Mouse (Mus musculus): ENCODE results near the gene Apba1.

Apba1 gene

DNA sequence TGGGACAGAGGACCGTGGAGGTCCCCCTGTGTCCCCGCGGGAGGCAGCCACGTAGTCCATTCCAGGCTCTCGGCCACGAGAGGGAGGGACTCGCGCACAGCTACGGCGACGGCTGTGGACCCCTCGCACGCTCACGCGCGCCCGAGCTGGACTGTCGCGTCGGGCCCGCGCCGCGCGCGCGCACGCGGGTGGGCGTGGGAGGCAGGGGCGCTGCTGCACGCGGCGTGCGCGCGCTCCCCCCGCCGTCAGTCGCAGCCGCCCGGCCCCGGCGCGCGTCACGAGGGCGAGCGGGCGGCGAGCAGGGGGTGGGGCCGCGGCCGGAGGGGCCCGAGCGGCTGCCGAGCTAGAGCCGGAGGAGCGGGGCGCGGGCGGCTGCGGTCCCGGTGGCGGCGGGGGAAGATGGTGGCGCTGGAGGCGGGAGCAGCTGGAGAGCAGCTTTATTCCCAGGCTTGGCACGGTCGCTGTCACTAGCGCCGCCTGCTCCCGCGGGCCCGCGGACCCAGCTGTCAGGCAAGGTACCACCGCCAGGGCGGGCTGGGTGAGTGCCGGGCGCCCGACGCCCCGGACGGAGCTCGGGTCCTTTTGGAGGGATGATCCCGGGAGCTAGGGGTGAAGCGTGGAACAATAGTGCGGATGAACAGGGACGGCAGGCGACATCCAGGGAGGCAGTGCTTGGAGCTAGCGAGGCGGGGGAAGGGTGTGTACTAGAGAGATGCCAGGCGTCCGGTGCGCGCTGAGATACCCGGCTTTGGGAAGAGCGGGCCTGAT lies at the start of gene Apba1:
Apba1 (plus strand) TSS at position 334 of the 768 bp plus-strand sequence.
- DNase-seq (ENCODE audit: low read depth, low spot score) = no peak

DNA sequence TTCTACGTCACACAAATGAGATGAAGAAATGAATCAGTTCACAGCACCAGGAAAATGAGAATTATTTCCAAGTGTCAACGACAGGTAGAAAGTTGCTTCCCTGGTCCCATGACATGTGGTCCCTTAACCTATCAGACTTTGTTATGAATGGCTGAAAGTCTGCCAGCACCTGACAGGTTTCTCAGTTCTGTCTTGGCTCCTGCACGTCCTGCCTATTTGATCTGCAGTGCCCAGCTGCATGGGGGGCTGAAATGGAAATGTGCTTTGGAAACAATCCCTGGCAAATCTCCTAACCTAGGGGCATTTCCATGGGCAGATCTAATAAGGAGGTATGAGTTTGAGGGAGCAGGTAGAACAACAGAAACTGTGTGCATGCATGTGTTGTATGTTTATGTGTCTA lies 12.2 kb upstream of the Apba1 start:
- no peak for DNase-seq (ENCODE audit: low read depth, low spot score)

DNA sequence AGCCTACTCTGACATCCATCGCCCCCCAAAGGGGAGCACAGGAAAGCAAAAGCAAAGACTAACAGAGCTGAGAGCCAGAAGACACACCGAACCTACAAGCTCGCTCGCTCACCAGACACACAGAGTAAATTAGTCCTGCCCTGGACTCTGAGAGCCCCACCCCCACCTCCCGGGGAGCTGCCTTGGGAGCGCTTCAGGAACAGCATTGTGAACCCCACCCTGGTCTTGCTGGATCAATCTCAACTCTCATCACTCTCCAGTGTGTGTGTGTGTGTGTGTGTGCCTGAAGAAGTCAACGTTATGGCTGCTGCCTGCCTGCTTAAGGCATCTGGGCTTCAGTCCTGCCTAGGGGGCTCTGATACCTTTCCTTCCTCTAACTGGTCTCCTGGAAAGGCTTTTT lies 1.7 kb upstream of the Apba1 start:
- no peak for DNase-seq (ENCODE audit: low read depth, low spot score)

DNA sequence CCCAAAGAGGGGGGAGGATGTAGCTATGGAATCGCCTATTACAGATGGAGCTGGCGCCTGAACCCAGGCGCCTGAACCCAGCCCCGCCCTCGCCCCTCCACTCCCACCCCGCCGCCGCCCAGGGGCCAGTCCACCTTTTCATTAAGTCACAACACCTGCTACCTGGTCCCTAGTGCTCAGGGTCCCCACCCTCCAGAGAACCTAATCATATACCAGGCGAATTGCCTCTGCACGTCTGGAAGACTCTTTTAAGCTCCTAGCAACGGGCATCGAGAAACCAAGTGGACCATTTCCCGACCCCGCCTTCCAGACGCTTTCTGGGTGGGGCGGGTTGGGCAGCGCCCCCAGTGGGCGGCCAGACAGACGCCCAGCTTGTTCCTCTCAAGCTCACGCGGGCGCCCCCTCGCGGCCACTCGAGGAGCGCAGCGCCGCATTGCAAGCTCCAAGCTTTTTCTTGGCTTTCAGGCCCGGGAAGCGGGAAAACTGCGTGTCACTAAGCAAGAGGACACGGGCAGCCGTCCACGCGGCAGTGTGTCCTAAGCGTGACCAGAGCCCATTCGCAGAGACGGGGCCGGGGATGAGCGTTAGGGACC lies 630 bp upstream of the Apba1 start:
- DNase-seq (ENCODE audit: low read depth, low spot score) = peak; percentile 87

DNA sequence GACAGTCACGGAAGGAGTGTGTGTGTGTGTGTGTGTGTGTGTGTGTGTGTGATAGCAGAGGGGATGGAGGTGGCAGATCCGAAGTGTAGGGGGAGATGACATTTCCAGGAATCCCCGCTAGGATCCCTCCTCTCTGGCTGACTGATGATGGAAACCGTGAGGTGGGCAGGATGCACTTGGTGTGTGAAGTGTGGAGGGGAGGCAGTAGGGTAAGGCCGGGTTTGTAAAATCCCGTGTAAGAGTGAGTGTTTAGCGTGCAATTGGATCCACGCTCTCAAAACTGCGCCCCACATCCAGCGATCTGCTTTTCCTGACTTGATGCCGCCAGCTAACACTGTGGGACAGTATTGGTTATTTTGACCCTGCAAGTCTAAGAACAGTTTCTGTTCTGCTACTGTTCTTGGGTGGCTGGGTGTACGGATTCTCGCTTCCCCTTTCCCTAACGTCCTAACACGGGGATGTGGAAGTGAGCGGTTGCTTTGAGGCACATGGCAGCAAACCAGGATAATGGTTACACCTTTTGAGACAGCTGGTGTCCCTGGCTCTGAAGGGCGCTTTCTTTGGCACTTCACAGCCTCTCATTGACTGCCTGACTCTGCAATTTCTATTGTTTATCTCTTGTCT lies 747 bp downstream of the Apba1 start:
- no peak for DNase-seq (ENCODE audit: low read depth, low spot score)

DNA sequence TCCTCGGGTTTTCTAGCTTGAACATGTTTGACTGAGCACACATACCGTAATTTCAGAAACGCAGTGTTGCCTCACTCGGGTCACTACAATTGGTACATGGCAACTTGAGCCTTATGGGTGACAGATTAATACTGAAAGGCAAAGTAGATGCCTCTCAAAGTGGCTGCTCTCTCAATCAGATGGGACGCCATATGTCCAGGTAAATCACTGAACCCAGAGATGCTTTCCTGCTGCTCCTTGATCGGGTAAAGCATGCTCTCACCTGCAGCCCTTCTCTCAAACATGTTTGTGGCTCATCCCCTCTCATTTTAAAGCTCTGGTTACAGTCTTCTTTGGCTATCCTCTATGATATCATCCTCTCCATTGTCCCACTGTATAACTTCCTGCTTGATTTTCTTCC lies 4.7 kb downstream of the Apba1 start:
- DNase-seq (ENCODE audit: low read depth, low spot score) = no peak

DNA sequence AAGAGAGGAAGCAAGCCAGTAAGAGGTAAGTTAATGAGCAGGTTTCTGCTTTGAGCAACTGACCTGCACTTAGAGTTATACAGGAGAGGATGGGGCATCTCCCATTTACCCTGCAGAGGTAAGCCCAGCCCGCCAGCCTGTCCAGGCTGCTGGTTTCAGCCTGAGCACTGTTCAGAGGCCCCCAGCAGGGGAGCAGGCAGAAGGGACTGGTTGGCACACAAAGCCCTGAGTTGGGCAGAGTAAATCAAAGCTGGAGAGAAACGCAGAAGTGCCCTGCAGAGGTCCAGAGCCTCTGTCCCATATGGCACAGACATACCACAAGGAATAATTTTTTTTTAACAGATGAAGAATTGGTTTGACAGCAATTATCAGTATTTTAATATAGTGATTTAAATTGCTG lies 5.4 kb downstream of the Apba1 start:
- DNase-seq (ENCODE audit: low read depth, low spot score) = no peak

DNA sequence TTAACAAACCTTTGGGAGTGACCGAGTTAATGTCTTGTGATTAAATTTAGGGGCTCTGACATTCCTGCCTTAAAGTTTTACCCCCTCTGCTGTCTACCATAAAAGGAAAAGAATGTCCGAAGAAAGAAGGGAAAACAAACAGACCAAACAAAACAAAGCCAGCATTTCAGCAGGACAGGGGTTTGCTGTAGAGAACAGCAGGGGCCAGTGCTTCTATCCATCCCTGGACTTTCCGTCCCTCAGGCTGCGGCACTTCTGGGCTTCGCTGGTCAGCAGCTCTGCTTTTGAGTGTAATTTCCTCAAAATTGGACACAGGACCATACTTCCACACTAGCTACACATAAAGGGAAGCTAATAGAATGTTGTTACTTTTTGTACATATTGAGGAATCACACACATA lies 10.2 kb downstream of the Apba1 start:
- DNase-seq (ENCODE audit: low read depth, low spot score) = no peak

DNA sequence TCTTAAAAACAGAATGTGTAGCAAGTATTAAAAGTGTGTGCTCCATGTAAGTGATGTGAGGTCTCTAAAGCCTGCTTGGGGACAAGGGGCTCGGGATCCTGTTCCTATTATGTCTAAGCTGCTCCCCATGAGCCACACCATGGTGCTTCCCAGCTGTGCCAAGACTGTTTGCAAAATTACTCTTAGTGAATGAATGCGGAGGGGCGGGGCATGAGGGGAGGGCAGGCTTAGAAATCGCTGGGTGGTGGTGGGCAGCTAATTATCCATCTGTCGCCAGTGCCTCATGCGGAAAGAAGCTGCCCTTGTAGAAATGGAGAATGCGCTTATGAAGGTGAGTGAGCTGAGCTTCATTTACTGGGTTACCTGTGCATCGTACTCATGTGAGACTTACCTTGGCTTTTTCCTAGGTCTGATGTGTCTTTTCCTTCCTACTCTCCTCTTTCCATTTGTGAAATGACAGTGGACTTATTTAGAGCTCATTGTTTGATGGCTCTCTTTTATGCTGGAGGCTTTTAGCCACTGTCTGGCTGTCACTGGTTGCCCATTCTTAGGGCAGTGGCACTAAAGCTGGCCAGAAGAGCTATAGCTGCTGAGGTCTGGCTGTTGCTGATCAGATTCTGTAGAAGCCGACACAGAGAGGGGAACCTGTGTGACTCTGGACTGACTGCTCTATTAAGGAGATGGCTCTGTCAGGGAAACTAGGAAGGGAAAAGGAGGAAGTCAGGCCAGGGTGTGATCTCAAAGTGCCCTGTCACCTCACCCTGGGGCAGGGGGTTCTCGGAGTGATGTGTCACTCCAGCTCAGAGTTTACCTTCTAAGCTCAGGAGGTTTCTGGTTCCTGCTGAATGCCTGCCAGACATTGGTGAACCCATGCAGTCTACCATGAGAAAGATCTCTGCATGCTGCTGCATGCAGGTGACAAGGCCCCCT lies 12.1 kb downstream of the Apba1 start:
- DNase-seq (ENCODE audit: low read depth, low spot score) = no peak

DNA sequence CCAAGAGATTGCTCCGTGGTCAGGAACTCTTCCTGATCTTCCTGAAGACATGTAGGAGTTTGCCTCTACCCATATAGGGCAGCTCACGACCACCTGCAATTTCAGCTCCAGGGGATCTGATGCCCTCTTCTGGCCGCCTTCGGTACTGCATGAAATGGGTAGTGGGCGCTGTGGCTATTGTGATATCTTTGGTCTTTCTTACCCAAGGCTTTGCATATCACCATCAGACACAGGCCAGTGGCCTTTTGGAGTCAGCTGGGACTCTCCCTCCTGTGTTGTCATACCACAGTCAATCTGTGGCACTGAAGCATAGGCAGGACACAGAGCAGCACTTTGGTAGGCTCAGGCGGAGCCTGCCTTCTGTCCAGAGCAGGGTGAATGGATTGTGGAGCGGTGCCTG lies 13.3 kb downstream of the Apba1 start:
- DNase-seq (ENCODE audit: low read depth, low spot score) = peak; percentile 12

DNA sequence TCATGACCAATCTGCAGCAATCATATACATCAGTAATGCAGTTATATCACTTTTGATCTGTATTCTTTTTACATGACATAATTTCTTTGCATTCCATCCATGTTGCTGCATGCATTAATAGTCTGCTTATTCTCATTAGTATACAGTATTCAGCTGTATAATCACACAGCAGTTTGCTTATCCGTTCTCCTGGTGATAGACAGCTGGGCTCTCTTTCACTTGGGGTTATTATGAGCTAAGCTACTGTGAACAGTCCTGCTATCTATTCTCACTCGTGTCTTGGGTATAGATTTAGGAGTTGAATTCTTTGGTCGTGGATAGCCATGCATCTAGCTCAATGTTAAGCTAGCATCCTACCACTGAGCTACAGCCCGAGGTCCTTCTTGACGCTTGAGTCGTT lies 16.7 kb downstream of the Apba1 start:
- DNase-seq (ENCODE audit: low read depth, low spot score) = no peak

DNA sequence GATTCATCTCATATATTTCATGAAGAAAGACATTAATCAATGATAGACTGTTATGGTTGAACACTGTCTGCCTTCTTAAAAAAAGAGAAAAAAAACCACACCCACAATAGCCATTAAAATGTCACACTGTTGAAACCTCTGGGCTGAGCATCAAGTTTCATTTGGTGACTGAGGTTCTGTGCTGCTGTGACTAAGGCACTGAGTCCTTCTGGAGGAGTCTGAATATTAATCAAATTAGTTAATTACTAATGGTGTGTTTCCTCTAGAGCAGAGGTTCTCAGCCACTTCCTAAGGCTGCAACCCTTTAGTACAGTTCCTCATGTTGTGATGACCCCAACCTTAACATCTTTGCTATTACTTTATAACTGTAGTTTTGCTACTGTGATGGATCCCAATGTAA lies 20.4 kb downstream of the Apba1 start:
- no peak for DNase-seq (ENCODE audit: low read depth, low spot score)

DNA sequence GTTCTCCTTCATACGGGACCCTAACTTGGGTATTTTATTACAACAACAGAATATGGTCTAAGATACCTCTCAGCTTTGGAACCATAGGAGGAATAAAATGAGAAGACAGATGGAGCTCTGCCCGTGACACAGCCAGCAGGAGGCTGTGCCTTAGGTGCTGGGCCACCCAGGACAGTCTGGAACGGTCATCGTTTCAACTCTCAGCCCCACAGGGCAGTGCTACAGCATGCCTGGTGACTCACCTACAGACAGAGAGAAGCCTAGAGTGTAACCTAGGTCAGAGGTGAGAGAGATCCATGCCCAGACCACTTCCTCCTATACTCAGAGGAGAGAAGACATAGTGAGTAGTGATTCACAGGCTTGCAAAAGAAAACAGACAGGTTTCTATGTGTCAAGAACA lies 21.4 kb downstream of the Apba1 start:
- DNase-seq (ENCODE audit: low read depth, low spot score) = no peak

DNA sequence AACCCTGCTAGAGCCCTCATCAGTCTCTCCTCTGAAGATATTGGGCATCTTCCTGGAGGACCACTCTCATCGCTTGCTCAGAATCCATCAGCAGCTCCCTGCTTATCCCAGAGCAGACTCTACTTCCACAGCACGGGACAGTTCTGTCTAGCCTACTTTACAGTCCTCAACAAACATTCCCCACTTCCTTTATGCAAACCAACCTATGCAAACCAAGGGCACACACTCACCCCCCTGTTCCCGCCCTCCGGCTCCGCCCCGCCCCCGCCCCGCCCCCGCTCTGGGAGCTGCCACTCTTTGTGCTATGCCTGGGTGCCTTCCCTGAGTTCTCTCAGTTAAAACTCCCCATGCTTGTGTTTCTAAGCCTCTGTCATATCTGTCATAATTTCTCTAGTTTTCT lies 23.3 kb downstream of the Apba1 start:
- DNase-seq (ENCODE audit: low read depth, low spot score) = no peak

DNA sequence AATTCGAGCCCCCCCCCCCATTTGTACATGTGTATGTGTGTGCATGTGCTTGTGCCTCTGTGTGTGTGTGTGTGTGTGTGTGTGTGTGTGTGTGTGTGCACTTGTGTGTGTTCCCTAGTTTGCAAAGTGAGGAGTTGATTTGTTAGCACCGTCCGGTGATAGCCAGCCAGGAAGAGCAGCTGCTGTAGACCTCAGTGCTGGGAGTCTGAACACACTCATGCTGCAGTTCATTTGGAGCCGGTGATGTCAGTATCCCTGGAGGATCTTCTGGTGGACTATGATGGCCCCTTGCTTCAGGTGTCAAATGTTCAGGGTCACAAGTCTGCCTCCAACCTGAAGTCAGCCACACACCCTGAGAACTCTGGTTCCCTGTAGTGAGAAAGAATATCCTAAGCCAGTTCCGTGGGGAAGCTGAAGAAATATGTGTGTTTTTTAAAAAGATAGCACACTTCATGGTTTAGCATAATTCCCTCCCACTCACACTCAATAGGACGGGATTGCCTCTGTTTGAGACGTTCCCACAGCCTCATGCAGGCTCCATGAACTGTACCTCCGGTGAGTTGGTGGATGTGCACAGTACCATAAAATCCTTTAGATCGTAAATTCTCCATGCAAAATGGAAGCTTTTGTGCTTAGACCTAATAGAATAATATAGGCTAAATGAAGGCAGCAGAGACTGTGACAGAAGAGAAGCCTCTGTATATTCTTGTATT lies 29.9 kb downstream of the Apba1 start:
- DNase-seq (ENCODE audit: low read depth, low spot score) = no peak

DNA sequence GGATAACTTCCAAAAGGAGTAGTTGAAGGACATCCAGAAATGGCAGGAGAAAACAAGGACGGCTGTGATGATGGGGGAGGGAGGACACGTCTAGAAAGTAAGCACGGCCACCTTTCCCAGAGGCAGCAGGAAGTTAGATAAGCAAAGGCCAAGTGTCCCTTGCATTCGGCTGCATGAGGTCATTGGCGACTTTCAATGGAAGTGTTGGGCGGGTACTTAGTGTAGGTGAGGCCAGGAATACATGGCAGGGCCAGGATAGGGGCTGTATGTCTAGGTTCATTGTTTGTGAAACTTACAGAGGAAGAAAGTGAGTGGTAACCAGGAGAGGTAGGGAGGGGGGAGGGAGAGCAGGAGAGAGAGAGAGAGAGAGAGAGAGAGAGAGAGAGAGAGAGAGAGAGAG lies 33.0 kb downstream of the Apba1 start:
- no peak for DNase-seq (ENCODE audit: low read depth, low spot score)

DNA sequence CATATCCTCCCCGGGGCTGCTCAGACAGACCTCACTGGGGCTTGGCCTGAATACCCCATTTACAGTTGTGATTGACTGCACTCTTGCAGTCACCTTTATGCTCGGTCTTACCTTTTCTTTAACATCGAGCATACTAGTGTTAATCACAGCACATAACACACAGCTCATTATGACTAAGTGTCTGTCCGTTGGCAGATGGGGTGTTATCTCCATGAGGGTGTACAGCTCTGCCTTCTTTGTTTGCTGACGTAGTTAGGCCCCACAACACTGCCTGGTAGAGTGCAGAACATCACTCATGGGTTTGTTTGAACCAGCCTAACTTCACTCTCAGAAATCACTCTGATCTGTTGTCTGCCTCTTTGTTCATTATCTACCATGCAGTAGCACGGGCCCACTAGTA lies 33.9 kb downstream of the Apba1 start:
- no peak for DNase-seq (ENCODE audit: low read depth, low spot score)

DNA sequence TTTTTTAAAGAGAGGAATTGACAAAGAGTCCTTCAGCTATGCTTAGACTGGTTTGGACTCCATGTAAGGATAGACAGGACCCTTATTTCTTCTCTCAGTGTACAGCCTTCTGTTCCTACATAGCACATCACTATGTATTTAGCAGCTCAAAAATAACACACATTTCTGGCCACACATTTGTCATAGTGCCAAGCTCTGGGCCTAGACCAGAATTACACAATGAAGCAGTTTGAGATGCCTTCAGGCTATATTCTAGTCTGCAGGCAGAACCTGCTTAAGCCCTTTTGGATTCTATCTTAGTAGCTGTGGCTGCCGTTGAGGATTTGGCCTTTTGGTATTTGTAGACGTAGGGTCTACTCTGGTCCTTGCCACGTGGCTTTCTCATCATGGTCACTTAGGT lies 35.8 kb downstream of the Apba1 start:
- DNase-seq (ENCODE audit: low read depth, low spot score) = no peak

DNA sequence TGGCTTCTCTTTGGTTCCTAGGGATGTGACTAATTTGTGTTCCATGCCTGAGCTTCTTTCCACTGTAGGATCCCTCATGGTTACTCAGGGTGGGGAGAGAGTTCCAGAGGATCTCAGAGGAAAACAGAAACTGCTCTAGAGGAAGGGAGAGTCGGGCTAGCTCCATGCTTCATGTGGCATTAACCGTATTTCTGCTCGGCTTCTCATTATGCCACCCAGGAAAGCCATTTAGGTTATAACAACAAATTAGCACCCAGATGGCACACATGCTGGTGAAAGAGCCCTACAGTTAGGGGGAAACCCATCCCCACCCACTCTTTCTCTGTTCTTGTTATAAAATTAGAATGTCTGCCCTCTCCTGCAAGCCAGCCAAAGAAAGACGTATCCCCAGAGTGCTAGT lies 36.5 kb downstream of the Apba1 start:
- DNase-seq (ENCODE audit: low read depth, low spot score) = no peak

DNA sequence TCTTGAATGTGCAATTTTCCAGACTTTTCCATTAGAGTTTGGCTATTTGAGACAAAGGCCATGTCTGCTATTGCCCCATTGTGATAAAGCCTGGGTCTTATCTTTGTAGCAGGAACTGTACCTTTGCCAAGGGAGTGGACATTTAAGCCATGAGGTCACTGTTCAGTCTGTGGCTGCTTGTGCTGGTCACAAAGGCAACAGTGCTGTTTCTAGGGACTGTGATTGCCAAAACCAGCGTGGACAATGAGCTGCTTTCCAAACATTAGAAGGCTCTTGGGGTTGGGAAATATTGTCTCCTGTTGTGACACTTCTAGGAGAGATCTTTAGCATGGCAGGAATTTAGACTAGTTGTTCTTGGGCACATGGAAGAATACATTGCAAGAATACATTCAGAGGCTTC lies 42.5 kb downstream of the Apba1 start:
- DNase-seq (ENCODE audit: low read depth, low spot score) = no peak

DNA sequence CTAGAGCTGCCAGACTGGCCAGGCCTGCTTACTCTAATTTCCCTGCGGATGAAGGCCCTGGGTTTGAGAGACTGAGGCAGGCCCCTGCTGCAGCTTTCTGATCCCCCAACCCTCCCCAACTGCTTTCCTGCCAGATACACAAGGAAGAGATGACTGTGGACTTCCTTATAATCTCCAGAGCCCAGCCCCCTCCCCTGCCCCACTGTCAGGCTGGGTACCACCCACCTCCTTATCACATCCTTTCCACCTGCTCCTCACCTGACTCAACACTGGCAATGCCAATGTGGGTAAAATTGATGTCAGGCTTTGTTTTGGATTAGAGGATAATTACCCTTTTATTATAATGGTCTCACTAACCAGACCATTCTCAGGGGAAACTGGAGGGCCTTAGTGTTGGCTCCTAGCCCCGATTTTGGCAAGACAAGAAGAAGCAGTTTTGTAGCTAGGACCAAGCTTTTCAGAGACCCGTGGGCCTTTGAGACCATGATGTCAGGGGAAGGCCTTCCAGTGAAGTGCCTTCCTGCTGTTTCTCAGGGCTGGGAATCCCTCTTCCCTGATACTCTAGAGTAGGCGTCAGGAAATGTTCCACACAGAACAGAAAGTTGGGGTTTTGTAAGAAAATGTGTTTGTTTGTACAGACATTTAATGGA lies 44.7 kb downstream of the Apba1 start:
- no peak for DNase-seq (ENCODE audit: low read depth, low spot score)
